Mouse (Mus musculus): Measurements from ENCODE around the gene Zfp334.

Gene Zfp334

DNA sequence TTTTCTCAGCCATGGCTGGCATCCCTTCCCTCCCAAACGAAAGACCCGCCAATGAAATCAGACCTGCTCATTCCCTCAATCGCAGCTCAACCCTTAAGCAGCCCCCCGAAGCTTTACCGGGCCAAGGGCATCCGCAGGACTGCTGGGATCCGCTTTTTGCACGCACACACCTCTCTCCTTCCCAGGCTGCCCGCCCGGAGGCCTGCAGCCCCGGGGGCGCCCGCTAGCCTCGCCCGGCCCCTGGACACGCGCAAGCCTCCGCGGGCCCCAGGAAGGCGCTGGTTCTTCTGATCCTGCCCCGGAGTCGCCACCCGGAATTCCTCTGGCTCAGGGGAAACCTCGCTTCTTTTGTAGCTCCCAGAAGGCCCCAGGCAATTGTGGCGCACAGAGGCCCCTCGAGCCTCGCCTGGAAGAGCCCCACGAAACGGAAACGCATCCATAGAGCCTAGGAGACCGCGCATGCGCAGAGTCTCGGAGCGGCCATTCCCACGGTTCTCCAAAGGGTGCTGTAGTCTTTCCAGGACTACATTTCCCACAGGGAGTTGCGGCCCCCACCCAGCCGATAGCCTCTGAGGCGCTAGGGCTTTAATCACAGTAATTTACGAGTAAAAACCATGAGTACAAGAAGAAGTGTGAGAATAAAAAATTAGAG is at the start of gene Zfp334:
Zfp334 (minus strand) TSS at position 416 of the 652 bp plus-strand sequence.
- no peak for DNase-seq

DNA sequence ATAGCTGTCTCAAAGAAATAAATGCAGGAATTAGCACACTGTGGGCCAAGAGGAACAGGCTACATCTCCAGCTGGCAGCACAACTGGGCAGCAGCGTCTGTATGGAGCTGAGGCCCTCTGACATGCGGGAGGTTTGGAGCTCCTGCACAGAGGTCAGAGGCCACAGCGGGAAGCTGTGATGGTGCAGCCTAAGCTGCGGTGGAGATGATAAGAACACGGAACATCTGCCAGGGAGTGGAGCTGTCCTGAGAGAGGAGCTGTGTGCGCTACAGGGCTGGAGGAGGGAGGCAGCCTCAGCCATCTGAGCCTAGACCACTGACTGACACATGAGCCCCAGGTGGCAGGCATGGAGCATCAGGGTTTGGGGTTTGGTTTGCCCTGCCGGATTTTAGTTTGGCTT is 40.6 kb upstream of the Zfp334 start:
- DNase-seq, result no peak

DNA sequence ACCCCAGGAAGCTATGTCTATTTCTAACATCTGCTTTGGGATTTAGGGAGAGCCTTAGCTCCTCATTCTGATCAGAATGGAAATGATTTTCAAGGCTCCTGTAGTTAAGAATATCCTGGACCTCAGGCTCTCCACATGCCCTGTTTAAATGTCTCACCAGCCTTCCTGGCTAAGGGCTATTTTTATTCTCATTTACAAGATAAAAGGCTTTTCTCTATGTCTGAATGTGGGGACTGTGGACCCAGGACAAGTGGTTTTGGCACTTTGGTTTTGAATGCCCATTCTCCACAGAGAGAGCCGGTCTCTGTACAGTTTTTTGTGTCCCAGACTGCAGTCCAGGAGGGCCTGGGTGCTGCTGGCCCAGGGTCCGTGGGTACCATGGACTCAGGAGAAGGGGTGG is 32.1 kb upstream of the Zfp334 start:
- DNase-seq, result no peak

DNA sequence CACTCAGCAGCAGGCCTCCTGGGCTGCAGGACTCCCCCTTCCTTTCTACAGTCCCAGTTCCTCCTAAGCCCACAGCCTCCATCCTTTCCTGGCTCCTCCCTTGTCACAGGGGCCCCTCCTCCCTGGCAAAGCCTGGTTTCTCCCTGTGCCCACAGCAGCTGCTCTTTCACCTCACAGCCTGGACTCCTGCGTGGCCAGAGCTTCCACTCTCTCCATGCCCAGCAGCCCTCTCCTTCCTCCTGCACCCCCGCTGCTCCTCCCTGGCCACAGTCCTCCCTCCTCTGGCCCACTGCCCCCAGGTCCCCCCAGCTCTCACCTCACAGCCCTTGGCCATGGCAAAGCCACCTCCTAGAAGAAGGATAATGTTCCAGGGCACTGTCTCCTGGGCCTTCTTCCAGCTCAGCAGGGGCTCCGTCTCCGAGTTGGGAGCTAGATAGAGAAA is 31.6 kb upstream of the Zfp334 start:
- no peak for DNase-seq

DNA sequence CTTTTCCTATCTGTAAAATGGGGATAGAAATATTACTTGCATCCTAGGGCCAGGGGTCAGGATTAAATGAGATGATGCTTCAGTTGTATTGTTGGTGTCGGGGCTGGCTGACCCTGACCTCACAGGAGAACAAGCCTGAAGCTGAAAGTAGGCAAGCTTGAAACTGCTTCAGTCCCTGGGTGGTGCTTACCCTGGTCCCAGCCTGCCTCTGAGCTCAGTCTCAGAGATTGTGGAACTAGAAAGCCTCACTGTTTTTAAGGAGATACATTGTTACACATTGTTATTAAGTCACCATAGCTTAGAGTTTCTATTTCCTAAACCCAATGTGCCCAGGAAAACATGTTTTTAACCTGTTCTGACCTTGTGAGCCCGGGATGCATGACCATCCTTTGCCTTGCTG is 30.5 kb upstream of the Zfp334 start:
- DNase-seq, result no peak

DNA sequence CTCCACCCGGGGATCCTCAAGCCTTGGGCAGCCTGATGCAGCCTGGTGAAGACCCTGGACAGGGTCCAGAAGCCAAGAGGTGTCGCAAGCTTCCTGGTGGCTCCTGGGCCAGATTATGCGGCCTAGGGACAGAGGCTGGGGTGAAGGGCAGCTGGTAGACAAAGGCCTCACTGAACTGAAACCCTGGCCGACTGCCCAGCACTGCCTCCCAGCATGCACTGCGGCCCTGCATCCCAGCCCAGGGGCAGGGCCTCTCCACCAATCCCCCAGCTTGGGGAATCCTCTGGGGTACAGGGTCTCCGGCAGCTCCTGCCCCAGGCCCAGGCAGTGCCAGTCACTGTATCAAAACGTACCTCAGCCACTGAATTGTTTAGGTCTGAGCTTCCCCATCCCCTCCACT is 29.2 kb upstream of the Zfp334 start:
- DNase-seq, result no peak

DNA sequence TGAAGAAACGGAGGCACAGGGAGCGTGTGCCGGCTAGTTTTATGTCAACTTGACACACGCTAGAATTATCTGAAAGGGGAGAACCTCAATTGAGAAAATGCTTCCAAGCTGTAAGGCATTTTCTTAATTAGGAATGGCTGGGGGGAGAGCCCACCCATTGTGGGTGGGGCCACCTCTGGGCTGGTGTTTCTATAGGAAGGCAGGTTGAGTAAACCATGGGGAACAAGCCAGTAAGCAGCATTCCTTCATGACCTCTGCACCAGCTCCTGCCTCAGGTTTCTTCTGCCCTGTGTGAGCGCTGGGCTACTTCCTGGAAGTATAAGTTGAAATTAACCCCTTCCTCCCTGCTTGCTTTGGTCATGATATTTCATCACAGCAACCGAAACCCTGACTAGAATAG is 27.7 kb upstream of the Zfp334 start:
- DNase-seq, result no peak

DNA sequence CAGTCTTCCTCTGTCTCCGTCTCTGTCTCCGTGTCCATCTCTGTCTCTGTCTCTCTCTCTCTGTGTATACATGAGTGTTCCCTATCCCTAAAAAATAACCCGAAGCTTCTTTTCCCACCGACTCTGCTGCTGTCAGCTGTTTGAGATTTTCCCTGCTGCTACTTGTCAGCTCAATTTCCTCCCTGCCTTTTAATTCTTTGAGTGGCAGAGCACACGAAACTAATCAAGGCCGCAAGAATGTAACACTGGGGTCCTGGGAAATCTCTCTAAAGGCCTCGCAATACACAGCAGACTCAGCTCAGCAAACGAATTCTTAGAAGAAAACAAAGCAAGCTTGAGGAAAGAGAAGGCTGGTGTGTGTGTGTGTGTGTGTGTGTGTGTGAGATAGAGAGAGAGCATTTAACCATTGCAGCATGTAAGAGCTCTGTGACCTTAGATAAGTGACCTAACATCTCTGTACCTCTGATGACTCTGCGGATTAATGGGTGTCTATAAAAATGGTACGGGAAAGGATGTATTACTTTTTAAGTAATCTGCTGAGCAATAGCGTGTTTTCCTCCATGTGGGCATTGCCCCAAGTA is 27.2 kb upstream of the Zfp334 start:
- DNase-seq, result no peak

DNA sequence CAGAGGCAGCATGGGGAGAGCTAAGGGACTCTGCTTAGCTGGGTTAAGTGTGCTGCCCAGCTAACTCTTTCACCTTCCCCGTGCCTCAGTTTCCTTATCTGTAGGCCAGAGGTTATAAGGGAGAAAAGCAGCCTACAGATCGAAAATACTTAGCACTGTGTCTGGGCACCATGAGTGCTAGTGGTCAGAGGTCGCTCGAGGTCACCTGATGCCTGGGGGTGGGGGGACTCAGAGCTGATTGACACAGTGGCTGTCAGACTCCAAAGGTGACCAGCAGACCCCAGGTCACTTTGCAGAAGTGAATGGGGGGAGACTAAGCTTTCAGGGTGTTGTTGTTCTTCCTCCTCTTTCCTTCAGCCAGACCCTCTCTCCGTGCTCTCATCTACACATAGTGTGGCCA is 26.3 kb upstream of the Zfp334 start:
- DNase-seq, result no peak

DNA sequence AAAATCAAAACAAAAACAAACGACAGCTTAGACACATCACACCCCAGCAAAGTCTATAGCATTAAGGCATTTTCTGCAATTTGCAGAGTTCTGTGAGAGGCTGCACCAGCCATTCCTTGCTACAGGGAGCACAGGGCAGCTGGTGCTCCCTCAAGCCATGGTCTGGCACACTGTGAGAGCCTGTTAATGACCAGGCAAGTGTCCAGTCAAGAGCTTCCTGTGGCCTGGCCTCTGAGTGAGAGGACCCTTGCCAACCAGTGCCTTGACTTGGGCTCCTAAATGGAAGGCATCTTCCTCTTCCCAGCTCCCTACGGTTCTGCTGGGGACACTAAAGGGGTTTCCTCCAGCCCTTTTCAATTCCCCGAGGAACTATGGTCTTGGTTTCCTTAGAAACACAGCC is 25.8 kb upstream of the Zfp334 start:
- DNase-seq, result no peak

DNA sequence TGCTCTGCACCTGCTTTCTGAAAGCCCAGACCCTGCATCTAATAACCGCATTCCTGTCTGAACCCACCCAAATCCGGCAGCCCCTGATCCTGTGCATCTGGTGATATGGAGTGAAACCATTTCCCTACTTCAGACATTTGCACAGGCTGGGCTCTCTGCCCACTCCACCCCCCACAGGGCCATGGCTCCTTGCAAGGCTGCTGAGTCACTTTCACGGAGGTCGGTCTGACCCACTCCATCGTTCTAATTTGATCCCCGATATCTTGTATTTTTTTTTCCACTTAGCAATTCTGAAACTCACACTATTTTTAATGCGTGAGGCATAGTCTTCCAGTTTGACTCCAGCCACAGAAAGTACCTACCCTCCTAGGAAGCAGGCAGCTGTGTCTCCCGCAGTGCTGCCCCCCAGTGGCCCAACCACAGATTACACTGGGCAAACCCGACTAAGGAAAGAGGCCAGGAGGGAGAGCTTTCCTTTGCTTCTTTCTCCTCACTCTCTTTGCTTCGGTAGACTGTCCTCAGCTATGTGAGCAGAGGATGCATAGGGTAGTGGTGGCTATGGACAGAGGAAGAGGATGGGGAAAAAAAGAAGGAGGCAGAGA is 19.7 kb upstream of the Zfp334 start:
- peak; percentile 68 for DNase-seq

DNA sequence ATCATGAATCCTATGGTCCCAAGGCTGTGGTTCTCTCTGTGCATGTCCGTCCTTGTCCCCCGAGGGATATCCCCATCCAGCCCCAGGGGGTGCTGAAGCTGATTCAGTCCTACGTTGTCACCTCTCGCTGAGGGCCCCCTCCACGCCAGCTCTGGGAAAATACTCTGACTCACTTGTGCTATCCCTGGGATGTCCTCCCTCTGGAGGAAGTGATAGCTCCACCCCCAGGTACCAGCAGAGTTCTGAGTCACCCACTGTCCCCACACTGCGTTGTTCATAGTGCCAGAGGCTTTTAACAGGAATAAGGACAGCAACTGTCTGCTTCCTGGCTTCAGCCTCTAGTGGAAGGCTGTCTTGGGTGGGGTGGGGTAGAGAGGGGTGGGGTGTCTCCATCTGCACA is 17.3 kb upstream of the Zfp334 start:
- no peak for DNase-seq

DNA sequence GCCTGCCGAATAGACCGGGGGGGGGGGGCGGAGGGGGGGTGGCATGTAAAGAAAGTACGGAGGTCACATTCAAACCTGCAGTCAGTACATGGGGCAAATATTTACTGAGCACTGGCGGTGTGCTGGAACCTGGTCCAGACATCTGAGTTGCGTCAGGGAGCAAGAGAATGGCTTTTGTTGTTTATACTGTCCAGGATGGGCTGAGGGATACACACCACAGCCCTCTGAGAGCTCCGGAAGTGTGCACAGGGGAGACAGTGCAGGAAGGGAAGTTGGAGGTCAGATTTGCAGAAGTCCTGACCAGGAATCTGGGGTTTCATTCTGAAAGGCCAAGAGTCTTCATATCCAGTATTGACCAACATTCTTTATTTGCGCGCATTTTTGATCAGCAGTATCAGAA is 16.9 kb upstream of the Zfp334 start:
- no peak for DNase-seq

DNA sequence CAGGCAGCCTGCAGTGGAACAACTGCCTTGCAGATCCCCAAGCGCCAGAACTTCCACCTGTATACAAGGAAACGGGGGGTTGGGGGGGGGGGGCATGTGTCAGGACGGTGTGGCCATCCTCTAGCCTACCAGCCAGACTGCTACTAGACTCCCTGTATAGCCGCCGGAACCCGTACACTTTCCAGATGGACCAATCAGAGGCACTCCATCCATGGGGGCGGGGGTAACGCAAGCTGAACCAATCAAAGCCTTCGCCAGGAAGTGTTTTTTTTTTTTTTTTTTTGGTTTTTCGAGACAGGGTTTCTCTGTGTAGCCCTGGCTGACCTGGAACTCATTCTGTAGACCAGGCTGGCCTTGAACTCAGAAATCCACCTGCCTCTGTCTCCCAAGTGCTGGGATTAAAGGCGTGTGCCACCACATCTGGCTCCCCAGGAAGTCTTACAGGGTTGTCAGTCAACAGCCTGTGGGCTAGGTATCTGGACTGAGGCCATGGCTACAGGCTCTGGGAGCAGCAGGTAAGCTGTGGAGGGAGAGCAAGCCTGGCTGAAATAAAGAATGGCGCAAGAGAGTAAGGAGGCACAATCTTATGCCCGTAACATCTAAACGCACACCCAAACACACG is 10.2 kb upstream of the Zfp334 start:
- DNase-seq, result no peak

DNA sequence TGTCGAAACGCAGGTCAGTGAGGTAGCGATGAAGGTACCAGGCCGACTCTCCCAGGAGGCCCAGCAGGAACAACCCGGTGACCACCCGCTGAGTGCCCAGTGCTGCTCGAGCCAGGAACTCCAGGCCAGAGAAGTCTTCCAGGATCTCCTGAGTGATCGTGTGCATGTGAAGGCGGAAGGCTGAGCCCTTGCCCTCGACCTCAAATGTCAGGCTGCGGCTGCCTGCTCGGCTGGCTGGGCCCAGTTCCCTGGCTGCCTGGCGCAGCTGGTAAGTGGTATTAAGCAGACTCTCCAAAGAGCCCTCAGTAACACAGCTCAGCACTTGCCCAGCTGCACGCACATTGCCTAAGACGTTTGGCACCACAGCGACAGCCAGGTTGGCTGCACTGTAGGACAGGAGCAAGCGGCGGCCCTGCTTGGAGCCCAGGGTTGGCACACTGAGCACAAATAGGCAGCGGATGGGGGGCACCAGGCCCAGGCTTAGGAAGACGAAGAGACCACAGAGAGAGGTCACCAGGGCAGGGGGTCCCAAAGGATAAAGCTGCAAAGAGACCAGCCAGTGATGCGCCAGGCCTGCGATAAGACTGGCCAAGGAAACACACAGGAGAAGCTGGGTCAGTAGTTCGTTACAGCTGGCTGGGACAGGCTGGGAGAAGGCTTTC is 9.6 kb upstream of the Zfp334 start:
- DNase-seq, result no peak

DNA sequence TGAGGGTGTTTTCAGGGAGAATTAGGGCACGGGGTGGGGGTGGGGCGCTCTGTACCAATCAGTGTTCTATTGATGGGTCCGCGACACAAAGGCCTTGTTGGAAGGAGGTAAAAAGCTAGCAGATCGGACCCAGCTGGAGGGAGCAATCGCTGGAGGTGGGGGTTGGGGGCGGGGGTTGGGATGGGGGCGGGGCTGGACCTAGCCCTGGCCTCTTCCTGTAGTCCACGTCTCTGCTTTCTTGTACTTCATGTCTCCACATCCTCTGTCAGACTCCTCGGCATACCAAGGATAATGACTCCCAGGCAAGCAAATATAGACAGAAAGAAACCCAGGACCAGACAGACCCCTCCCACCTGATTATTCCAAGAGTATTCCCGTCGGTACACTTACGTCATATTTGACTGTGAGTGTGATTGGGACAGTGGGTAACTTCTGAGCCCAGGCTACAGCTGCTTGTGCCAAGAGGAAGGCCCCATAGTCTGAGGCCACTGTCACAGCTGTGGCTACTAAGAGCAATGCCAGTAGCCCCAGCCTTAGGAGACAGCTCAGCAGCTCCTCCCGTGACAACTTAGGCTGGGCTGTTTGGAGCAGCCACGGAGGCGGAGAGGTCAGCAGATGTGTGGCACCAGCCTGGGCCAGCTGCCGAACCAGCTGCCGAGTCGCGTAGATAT is 8.9 kb upstream of the Zfp334 start:
- DNase-seq, result no peak

DNA sequence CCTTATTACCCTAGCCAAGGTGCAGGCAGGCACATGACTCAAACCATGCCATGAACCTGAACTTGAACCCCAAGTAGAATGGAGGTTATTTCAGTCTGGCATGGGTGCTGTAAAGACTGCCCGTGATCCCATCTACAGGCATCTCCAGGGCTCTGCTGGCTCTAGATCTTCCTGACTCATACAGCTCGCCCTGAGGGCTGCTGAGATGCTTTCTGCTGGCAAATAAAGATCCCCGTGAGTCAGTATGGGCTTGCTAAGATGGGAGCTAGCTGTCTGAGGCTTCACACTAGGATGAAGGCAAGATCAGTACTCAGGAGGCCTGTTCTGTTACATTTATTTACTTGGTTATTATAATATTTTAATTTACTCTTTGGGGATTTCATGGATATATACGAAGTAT is 4.1 kb upstream of the Zfp334 start:
- no peak for DNase-seq

DNA sequence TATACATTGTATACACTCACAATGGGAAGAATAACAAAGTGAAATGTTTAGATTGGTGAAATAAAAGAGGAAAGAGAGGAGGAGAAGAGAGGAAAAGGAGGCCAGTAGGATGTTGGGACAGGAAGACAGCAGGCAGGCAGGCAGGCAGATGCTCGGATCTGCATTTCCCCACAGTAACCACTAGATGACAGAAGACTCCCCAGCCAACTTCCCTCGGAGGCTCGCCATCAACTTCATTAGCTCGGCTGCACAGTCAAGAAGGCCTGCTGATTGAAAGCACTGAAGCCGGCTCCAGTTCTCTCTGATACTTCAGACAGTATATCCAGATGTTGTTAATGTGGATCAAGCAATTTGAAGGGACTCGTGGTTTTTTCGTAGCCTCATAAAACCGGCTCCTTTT is 3.5 kb upstream of the Zfp334 start:
- peak; percentile 27 for DNase-seq

DNA sequence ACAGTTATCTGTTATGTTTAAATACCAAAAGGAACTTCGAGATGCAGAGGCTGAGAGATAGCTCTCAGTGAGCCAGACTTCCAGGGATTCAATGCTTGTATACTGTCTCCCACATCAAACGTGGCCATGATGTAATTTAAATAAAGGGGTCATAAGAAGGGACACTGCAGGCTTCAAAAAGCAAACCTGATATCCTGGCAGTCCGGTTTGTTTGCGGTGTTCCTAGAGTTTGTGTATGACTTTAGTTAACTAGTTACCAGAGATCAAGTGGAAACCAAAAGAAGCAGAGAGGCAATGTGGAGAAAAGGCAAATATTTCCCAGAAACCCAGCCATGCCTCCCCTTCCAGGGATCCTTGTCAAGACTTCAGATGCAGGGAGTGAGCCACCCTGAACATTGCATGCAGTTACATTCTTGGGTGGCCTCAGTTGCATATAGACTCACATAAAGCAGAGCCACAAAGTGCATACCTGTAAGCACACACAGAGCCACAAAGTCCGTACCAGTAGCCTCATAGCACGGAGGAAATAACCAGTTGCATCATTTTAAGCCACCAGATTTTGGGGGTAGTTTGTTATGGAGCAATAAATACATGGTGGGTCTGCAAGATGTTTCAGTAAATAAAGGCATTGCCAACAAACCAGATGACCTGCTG is 1.4 kb upstream of the Zfp334 start:
- DNase-seq, result no peak

DNA sequence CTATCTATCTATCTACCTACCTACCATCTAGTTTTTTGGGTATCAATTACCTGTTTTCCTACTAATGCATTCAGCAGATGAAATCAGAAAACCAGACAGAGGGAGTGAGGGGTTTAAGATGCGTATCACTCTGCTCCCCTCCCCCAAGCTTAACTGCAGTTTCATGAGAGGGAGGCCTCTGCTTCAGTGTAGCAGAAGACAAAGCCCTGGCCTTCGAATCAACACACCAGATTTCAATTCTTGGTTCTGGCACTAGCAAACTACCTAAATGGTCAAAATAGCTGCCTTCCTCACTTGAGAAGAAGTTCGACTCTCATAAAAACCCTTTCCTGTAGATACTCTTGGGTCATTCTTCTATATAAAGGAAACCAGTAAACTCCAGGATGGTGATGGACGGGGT is 689 bp downstream of the Zfp334 start:
- DNase-seq, result no peak

DNA sequence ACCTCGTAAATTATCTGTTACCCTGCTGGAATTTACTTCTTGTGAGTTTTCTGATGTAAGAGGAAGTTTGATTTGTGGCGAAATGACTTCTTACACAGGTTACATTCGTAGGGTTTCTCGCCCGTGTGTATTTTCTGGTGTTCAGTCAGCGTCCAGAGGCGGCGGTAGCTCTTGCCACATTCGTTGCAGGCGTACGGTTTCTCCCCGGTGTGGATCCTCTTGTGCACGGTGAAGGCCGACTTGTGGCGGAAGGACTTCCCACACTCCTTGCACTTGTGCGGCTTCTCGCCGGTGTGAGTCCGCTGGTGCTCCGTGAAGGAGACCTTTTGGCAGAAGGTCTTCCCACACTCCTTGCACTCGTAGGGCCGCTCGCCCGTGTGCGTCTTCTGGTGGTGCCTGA is 8.0 kb downstream of the Zfp334 start:
- DNase-seq, result no peak

DNA sequence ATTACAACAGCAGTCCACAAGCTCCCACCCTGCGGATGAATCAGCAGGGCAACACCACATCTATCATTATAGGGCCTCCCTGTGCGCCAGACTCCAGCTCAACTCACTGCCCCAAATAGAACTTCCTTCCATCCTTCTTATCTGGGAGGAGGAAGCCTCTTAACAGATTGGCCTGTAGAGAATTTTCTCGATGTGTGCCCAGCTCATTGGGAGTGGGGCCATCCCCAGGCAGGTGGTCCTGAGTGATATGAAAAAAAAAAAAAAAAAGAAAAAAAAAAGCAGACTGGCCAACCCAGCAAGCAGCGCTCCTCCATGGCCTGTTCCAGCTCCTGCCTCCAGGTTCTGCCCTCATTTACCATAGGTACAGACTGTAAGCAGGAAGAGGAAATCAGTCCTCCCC is 12.1 kb downstream of the Zfp334 start:
- no peak for DNase-seq

DNA sequence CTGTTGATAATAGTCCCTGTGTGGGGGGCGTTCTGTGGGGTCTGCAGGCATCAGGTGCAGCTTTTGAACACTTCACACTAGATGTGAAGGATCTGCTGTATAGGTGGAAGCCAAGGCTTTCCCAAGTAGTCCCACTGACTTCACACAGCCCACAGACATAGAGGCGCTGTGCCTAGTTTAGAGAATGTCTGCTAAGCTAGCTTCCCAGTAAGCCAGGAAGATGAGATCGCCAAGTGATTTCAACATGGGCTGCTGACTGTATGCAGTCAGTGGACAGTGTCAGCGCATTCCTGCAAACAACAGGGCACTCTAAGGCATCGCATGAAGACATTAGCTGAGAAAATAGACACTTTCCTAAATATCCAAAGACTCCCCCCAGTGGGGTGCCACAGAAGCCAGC is 12.6 kb downstream of the Zfp334 start:
- DNase-seq, result no peak
